Mouse (Mus musculus) urinary bladder, adult 18-20 months (tissue): ENCODE data around the gene Gm281.
"Not testable (repeated sequence)": the region's sequence is repeated elsewhere in the genome, so short reads cannot be mapped to it uniquely, and the experiment has no call there.

Experiments
- DNase-seq, 2 experiments: peaks; one replicate each; pipeline ENCODE4 v3.0.0; 2022; ENCODE audit warnings: low spot score in 2 of 2, mixed read lengths in 2 of 2

Gm281 gene

DNA sequence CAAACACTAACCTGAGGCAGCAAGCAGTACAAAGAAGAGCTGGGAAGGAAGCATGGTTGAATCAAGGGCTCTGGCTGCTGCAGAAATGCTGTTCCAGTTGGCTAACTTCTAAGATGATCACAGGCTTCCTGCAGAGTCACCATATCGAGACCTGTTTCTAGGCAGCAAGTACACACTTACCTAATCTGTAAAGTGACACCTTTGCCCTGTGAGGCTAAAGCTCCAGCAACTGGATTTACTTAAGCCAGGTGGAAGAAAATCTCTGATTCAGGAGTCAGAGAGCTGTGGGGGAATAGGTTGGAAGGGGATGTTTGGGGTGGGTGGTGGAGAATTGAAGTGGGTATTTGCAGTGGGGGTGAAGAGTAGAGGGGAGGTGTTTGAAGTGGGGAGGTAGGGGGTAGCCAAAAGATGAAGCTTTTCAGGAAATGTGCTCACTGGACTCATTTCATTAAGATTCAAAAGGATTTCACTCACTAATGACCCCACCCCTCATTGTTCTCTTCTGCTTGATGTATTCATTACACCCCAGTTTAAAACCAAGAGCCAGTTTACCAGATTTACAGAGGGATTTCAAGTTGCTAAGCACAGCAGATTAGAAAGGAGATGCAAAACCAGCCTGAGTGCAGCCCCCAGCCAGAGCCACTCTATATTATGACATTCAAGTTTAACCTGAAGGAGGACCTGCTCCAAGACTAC is at the start of gene Gm281:
Gene Gm281, minus strand, starts transcription at position 92 of the 696 bp plus-strand sequence.
- DNase-seq = no peak

DNA sequence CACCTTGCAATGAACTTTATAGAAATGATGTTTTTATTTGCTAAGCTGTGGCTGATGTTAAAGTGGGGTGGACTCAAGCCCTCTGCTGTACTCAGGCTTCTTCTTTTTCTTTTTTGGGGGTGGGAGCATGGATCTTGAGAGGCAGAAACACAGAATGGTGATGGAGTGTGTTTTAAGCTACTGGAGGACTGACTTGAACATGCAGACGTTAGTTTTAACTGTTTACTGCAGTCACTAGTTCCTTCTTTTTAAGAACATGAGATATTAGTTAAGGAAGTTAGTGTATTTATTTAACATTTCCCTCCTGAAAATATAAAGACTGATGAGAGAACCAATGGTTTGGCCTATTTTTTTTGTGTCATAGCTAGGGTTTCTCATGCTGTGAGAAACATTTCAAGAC is 49.2 kb upstream of the Gm281 start:
- no peak for DNase-seq

DNA sequence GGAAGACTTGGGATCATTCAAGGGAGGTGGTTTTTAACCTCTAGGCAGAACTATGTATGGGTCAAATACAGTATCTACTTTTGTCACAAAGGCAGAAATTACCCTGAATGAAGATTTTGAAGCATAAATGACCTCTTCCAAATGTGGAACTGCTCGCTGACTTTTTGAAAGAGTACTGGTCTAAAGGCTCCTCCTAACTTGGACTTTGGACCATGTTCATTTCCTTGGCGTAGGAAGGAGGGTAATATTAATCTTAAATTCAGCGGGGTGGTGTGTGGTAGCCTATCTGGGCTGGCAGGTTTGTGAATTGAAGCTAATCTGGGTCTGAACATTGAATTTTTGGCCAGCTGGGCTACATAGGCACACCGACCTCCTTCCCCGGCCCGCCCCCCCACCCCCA is 48.2 kb upstream of the Gm281 start:
- DNase-seq = no peak

DNA sequence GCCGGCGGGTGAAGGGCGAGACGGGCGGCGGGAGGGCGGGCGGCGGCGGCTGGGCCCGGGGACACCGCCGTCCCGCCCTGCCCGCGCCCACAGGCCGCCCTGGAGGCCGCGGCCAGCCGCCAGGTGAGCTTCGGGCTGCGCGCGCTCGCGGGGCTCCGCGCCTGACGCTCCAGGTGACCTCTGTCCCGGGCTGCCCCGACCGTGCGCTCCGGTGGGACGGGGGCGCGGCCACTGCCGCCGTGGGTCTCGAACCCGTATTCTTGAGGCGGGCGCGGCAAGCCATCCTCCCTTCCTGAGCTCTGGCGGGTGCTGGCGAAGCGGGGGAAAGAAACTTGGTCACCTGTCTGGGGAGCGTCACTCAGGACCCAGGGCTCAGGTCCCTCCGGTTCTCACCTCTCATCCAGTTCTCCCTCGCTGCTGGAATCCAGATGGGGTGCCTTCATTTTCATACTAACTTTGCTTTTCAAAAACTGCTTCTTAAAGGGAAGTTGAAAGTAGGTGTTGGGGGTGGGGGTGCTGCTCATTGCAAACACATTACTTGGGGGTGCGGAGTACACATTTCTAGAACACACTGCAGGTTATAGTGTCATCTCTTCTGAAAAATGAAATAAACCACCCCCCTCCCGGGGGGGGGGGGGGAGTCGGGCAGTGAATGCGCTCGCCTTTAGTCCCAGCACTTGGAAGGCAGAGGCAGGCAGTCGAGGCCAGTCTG is 47.3 kb upstream of the Gm281 start, which contains the start of the genes Atxn7 and Thoc7:
Gene Atxn7, plus strand, starts transcription at position 40 of the 712 bp plus-strand sequence.
Gene Thoc7, minus strand, starts transcription at position 452 of the 712 bp plus-strand sequence.
- DNase-seq = peak; percentile 2 to 59

DNA sequence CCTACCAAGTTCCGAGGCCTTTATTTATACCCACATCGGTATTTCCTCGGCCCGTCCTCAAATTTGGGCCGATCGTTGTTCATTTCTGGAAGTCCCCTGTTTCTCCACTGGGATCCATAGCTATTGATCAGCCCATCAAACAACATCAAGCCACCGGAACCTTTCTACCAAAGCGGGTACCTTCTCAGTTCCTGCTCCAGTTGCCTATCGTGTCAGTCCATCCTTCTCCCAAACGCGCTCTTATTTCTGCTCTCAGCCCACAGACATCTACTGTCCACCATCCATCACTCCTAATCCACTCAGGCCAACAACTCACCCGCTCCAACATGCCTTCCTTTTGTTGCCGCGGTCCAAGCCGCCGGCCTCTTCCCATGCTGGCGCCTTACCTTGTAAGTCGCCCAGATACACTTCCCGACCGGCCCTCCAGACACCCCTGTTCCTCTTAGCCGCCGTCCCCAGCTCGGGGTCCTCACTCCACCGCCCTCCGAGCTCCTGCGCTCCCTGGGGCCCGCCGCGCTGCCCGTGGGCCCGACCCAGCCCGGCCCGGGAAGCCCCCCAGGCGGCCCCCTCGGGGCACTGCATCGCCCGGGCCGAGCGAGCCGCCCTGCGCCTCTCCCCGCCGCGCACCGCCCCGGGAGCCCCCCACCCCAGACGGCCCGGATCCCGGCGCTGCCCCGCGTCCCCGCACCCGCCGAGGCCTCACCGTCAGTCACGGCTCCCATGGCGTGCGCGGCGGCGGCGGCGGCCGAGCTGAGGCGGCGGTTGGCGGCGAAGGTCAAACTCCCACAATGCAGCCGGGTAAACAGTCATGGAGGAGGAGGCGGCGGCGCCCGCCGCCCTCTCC is 46.4 kb upstream of the Gm281 start:
- DNase-seq = peak; percentile 51 to 56

DNA sequence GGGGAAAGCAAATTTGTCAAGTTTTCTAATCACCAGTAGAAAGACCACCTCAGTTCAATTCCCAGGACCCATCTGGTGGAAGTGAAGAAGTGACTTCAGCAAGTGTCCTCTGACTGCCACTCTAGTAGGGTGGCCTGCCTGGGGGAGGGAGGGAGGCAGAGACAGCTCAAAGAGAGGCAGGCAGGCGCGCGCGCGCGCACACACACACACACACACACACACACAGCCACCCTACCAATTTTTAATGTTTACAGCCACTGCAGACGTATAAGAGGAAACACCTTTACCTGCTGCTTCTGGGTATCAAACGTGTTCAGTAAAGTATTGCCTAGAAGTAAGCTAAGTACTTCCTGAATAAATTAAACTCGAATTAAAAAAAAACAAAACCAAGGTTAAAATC is 45.8 kb upstream of the Gm281 start:
- no peak for DNase-seq

DNA sequence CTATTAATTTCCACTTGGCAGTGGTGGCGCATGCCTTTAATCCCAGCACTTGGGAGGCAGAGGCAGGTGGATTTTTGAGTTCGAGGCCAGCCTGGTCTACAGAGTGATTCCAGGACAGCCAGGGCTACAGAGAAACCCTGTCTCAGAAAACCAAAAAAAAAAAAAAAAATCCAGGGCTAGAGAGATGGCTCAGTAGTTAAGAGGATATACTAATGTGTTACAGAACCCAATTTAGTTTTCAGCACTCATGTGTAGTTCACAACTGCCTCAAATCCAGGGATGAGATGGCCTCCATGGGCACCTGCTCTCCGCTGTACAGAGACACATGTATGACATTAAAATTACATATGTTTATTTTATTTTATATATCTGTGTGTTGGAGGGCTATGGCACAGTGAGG is 37.9 kb upstream of the Gm281 start:
- not testable (repeated sequence) for DNase-seq

DNA sequence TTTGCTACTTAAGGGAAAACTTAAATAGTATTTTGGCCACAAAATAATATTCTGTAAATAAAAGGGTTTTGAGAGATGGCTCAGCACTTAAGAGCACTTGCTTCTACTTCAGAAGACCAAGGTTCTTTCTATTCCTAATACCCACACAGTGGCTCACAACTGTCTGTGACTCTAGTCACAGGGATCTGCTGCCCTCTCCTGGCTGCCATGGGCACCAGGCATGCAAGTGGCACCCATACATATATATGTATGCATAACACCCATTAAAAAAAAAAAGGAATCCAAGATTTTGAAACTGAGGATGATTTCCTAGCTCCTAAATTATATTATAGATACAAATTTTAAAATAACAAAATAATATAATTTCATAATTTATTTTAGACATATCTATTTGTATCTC is 36.1 kb upstream of the Gm281 start:
- DNase-seq = no peak

DNA sequence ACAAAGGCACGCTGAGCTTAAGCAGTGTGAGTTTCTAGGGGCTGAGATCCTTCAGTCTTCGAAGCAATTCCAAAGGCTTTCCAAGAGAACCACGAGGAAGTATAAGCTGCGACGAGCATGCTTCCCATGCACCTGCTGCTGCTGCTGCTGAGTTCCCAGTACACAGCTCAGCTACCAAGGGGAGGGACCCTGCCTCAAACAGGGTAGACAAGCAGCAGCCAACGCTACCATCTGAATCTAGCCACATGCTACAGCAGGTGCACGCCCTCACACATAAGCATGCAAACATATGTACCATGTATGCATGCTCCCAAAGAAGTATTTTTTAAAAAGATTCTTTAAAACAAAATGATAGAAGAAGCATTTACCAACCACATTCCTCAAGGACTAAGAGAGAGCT is 34.1 kb upstream of the Gm281 start:
- DNase-seq = no peak

DNA sequence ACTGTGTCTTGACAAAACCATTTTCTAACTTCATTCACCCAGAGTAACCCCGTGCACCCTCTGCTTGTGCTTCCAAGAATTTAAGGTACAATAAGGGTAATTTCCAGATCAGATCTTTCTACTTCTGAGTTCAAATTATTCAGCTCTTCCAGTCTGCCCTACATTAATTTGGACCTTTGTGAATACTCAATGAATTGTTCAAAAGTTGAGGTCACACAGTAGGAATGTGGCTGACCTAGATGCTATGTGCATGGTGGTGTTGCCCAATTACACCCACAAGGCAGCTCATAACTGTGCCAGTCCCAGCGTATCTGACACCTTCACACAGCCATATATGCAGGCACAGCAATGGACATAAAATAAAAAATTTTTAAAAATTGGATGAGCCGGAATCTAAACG is 30.4 kb upstream of the Gm281 start:
- no peak for DNase-seq

DNA sequence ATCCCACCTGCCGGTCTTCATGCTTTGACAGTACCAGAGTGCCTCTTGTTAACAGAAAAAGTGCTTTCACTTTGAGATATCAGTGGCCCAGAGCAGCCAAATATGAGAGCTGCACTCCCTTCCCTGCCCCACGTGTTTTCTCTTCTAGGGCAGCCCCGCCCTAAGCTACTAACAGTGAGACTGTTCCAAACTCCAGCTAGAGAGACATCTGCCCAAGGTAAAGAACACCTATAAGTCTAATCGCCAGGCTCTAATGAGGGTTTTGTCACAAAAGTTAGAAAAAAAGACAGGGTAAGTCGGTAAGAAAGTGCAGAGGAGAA is 19.7 kb upstream of the Gm281 start:
- DNase-seq = no peak

DNA sequence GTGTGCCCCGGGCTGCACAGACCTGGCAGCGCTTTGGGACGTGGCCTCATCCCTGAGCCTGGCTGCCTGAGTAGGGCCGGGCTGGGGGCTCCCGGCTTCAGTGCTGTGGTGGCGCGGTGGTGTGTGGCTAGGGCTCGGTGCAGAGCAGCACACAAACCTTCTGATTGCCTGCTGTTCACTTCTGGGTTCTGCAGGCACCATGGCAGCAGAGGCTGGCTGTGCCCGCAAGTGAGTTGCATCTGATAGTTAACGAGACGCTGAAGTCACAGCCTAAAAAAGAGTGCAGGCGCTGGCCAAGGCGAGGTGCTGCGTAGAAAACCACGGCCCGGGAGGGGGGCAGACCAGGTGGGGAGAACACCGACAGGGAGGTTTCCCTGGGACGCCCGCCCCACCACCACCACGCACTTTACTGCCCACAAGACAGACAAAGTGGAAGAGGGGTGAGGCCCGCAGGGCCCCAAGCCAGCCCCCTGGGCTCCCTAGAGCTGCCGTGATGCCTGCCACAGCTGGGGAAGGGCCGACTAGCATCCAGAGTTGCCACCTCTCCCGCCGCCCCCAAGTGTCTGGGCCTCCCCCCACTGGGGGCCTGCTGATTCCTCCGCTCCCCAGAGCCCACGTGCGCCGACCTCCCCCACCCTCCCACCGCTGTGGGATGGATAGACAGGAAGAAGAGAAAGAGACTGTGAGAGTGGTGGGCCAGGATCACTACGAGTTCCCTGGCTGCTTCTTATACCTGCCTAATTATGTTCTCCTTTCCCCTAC is 19.2 kb upstream of the Gm281 start:
- no peak for DNase-seq

DNA sequence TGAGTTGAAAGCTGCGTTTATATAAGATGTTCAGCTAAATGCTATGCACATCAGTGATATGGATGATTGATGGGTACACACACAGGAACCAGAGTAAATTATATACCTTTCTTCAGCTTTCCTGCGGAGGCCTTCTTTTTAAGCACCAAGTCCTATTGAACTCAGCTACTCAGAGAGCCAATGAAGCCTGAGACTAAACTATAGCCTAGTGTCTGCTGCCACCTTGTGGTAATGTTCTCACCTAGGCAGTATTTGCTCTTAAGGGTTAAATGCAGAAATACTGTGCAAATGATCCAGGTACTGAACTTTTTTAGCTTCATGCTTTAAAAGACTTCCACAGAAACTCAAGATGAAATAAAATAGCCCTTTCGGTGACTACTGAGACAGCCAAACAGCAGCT is 3.4 kb upstream of the Gm281 start:
- peak; percentile 2 to 7 for DNase-seq

DNA sequence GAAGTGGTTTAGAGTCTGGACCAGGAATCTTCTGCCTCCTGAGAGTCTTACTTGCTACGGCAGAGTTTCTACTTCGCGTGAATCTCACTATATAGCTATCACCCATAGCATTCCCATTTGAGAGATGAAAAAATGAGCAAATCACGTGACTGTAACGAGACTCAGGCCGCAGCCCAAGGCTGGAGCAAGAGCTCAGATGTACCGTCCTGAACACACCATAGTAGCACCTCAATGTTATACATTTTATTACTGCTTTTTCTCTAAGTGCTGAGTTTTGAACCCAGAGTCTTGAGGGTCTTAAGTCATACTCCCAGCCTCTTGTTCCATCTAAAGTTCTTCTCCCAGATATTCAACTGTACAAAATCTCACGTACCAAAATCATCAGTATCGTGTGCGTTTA is 2.9 kb upstream of the Gm281 start:
- DNase-seq = no peak

DNA sequence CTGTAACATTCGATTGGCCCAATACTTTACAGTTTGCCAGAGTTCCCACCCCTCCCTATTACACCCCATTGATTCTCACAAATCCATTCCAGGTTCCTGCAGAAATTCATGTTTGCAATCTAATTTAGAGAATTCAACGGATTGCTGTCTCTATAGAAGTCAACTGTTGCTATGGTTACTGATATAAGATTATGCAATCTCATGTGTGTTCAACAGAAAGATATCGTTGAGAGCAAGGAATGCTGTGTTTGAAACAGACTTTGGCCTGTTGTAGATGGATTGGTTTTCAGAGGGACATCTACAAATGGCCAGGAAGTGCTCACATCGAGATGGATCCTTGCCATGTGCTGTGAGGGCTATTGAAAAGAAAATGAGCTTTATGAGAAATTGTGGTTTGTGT is 929 bp upstream of the Gm281 start:
- DNase-seq = no peak

DNA sequence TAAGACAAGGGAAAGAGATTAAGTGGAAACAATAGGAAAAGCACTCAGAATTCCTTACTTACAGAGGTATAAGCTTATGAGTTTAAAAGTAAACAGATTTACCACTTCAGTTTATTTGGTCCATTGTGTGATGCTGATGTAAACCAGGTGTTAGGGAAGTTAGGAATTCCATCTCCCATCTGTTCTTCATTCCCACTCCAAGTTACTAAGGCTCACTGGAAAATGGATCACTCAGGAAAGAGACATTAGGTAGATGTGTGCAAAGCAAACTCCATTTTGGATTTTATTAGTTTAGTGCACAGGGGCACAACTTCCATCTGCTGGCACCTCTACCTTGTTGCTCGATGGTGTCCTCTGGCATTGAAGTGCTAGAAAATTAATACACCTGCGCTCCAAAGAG is 4.1 kb downstream of the Gm281 start:
- DNase-seq = no peak

DNA sequence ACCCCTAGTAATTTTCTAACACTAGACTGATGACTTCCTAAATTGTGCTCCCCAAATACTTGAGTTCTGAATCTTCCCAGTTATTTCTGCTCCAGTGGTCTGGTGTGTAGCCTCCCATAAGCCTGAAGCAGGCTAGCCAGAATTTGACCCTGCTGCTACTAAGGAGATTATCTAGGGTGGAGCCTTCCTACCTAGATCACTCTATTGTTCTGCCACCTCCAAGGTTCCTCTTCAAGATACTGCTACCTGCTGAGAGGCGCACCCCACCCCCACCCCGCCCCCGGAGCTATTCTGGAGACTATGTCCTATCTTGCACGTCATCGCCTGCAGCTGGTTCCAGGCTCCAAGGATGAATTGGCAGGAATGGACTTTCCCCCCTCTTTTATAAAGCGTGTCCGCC is 7.1 kb downstream of the Gm281 start:
- DNase-seq = no peak

DNA sequence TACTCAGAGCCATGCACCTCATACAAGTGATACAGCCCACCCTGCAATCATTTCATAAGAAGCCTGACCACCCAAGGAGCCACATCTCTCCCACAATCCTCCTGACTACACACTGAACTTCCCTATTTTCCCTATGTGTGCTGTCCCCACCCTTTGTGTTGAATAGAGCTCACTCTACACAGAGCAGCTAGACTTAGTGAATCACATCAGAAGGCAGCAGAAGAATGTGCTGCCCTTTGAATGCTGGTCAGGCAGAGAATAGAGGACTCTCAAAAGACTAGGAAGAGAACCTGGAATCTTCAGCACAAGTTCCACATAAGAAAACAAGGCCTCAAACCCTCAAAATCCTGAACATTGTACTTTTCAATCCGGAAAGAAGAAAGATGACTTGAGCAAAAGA is 7.8 kb downstream of the Gm281 start:
- no peak for DNase-seq

DNA sequence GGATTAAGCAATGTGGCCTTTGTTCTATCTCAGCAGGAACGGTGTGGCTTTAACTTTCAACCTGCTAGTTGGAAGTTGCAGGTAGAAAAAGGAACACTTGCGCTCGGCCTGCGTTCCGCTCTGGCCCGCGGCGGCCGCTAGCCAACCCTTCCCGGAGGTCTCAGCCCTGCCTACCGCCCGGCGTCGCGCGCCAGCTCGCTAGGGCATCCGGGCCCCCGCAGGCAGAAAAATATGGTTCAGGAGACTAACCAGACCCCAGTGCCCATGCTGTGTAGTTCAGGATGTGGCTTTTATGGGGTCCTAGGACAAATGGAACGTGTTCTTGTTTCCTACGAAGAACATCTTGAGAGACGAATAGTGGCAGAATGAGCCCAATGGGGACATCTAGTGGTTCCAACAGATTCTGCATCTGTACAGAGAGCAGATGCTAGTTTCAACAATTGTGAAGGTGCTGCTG is 12.6 kb downstream of the Gm281 start:
- DNase-seq = peak; percentile 2 to 55

DNA sequence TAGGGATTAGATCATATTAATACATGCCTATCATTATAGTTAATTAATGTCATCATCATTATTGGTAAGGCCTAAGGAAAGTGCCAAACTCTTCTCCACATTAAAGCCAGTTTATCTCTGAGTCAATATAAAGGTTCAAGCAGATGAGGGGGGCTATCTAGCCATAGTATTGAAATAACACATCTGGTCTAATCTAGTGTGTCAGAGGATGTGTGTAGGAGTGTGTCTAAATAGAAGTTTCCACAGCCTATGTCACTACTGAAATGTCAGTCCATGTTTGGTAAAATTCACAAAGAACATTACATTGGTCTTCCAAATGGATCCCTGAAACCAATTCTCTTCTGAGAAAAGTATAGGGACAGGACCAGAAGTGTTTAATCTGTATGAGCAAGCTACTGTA is 19.1 kb downstream of the Gm281 start:
- DNase-seq = no peak

DNA sequence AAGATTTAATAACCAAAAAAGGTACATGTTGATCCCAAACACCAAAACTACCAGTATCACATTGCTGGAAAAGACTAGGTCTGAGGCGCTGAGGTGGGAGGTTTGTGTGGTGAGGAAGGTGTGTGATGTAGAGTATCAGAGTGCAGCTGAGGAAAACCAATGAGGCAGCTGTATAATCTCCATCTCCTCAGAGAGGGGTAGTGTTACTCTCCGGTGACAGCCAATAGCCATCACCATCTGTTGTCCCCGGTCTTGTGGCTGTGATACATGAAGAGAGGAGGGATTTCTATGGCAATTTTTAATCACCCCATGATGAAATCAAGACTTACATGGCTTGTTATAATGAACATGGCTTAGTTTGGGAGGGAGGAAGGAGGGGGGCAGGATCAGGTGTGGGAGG is 20.5 kb downstream of the Gm281 start:
- DNase-seq = no peak

DNA sequence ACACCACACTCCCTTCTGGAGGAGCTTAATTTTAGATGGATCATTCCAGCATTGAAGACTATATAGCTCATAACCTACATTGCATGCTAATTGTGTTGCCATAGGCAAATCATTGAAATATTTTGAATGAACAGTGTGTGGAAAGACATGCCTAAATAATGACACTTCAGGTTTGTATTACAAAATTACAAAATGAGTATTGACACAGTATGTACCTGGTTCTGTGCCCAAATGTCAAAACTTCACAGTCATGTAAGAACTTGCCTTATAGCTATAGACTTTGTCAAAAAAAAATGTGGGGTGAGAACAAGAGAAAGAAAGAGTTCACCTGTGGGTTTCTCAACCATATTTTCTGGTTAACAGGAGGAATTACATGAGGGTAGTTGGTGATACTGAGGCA is 52.9 kb downstream of the Gm281 start:
- no peak for DNase-seq
